Mouse (Mus musculus) CD8-positive naive resting alpha-beta T cell, adult 2 months (primary cell): ENCODE measurements around the gene Sppl3.

ENCODE experiments used
- DNase-seq, 2 experiments: peaks; one replicate each; pipeline ENCODE4 v3.0.0; 2022; ENCODE audit warnings: low read depth in 2 of 2, low spot score in 2 of 2

Gene Sppl3

GRCm38 (mm10) chr5:115010577-115011216, at the start of gene Sppl3:
Gene Sppl3 (plus strand): TSS chr5:115011137.
- peak; percentile 94 to 97 for DNase-seq

GRCm38 (mm10) chr5:114961590-114962360, 49.2 kb upstream of the Sppl3 start:
- no peak for DNase-seq

GRCm38 (mm10) chr5:114964315-114964966, 46.5 kb upstream of the Sppl3 start:
- no peak for DNase-seq

- DNase-seq: peak in 1 of 2 experiments; percentile 6
These were observed 45.7 kb upstream of the Sppl3 start for GRCm38 (mm10) chr5:114964967-114965898.

GRCm38 (mm10) chr5:114967523-114968268, 43.2 kb upstream of the Sppl3 start:
- DNase-seq: no peak

GRCm38 (mm10) chr5:114968651-114969050, 42.3 kb upstream of the Sppl3 start:
- no peak for DNase-seq

- DNase-seq: no peak
These were observed 41.9 kb upstream of the Sppl3 start for GRCm38 (mm10) chr5:114969064-114969463.

GRCm38 (mm10) chr5:114969609-114970215, 41.2 kb upstream of the Sppl3 start:
- DNase-seq: no peak

GRCm38 (mm10) chr5:114970824-114971227, 40.1 kb upstream of the Sppl3 start, which contains the start of gene Hnf1a:
Gene Hnf1a (minus strand): TSS chr5:114971094.
- no peak for DNase-seq

- no peak for DNase-seq
These were observed 38.7 kb upstream of the Sppl3 start for GRCm38 (mm10) chr5:114972201-114972600.

- DNase-seq: no peak
These were observed 37.8 kb upstream of the Sppl3 start for GRCm38 (mm10) chr5:114973131-114973530.

GRCm38 (mm10) chr5:114976935-114977334, 34.0 kb upstream of the Sppl3 start:
- no peak for DNase-seq

GRCm38 (mm10) chr5:114978473-114978872, 32.5 kb upstream of the Sppl3 start:
- no peak for DNase-seq

- no peak for DNase-seq
These were observed 32.1 kb upstream of the Sppl3 start for GRCm38 (mm10) chr5:114978888-114979249.

- DNase-seq: peak; percentile 56 to 63
These were observed 31.5 kb upstream of the Sppl3 start for GRCm38 (mm10) chr5:114979250-114980121.

- no peak for DNase-seq
These were observed 30.7 kb upstream of the Sppl3 start for GRCm38 (mm10) chr5:114980122-114980748.

- no peak for DNase-seq
These were observed 28.9 kb upstream of the Sppl3 start for GRCm38 (mm10) chr5:114982001-114982400.

- DNase-seq: no peak
These were observed 25.9 kb upstream of the Sppl3 start for GRCm38 (mm10) chr5:114985074-114985473.
